ENCODE assay signal across 10 mouse cellular contexts in the genomic region with DNA sequence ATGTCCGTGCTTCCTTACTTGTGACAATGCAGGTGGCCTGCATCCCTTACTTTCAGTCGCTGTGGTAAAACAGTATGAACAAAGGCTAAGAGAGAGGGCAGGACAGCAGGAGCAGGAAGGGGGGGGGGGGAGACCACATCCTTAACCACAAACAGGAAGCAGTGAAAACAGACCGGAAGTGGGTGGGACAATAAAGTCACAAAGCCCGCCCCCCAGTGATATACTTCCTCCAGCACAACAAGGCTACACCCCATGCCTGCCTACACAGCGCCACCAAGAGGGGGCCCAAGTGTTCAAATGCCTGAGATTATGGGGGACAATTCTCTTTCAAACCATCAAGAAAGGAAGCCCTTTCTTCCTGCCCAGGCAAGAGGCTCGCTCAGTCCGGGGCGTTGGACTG.
DNase-seq lines count a peak whose midpoint lies in the region; ATAC-seq and TF ChIP-seq lines count a peak whose summit lies in the region.
"Had no signal": no experiment of that assay in that cellular context is flagged by ENCODE, and none has a peak within 500 bp of the region (broad histone marks: within the 10 kb centered on the region; RNA-seq: fewer than 3 reads in every experiment).

No protein-coding gene starts in this region.

- H3K9me3 ChIP-seq in lung, postnatal 0 days (ENCODE audit: low read length): no peaks in the 10 kb centered on the region
- H3K9me3 ChIP-seq: forebrain, embryonic 12.5 days; neural tube, embryonic 13.5 days had no signal

- no peak for TF ChIP-seq EP300 in lung, postnatal 0 days (IDR thresholded peaks at IDR 0.05)

- WGBS in lung, postnatal 0 days: 75% methylated on average over 8 of the region's 8 CpGs

- DNase-seq in lung, postnatal 0 days (ENCODE audit: low spot score): no peak
- no peak for DNase-seq in lung, postnatal 25 days (ENCODE audit: low spot score)
- DNase-seq in T-cell, adult 2 months (ENCODE audit: low spot score): peak; percentile 71
- DNase-seq in lung, postnatal 4 days: peak; percentile 31
- DNase-seq in thymus, postnatal 4 days: peak; percentile 73
- no peak for DNase-seq in cerebellum, adult 8-10 months
- DNase-seq in left cerebral cortex, adult 8-10 months (ENCODE audit: low spot score in 2 of 2): no peak

- no peaks in the 10 kb centered on the region for H3K27me3 ChIP-seq in lung, postnatal 0 days (replicated peaks; ENCODE audit: insufficient read depth, low read length)
- H3K27me3 ChIP-seq: forebrain, embryonic 12.5 days; limb, embryonic 13.5 days; neural tube, embryonic 13.5 days had no signal

- no peak overlapping the region for H3K27ac ChIP-seq in lung, postnatal 0 days (ENCODE audit: low read length)
- H3K27ac ChIP-seq: forebrain, embryonic 12.5 days; limb, embryonic 13.5 days; neural tube, embryonic 13.5 days had no signal

- no peak overlapping the region for H3K4me2 ChIP-seq in lung, postnatal 0 days (replicated peaks; ENCODE audit: low read depth, low read length)
- H3K4me2 ChIP-seq: forebrain, embryonic 12.5 days; limb, embryonic 13.5 days; neural tube, embryonic 13.5 days had no signal

- peak; percentile 42 for TF ChIP-seq CTCF in lung, postnatal 0 days (IDR thresholded peaks at IDR 0.05)

- no peak overlapping the region for H3K9ac ChIP-seq in lung, postnatal 0 days (replicated peaks; ENCODE audit: low read depth)
- H3K9ac ChIP-seq: forebrain, embryonic 12.5 days; limb, embryonic 13.5 days; neural tube, embryonic 13.5 days had no signal

- no peaks in the 10 kb centered on the region for H3K4me1 ChIP-seq in lung, postnatal 0 days (ENCODE audit: insufficient read depth, low read depth, low read length)
- H3K4me1 ChIP-seq: neural tube, embryonic 13.5 days had no signal

- no peaks in the 10 kb centered on the region for H3K36me3 ChIP-seq in lung, postnatal 0 days (ENCODE audit: insufficient read depth, low read length)
- H3K36me3 ChIP-seq: forebrain, embryonic 12.5 days; limb, embryonic 13.5 days; neural tube, embryonic 13.5 days had no signal

- H3K4me3 ChIP-seq in lung, postnatal 0 days (ENCODE audit: low read depth, low read length): no peak overlapping the region
- H3K4me3 ChIP-seq: forebrain, embryonic 12.5 days; limb, embryonic 13.5 days; neural tube, embryonic 13.5 days had no signal

- ATAC-seq in lung, postnatal 0 days: peak; percentile 25; the same call in 1 of the 2 replicates

Comparison
In these comparisons a context has a peak if more than half of its experiments do, and no peak if none do; other contexts are left out.
1. DNase-seq: peak in T-cell, adult 2 months (single experiment), lung, postnatal 4 days (2 of 2) and thymus, postnatal 4 days (single experiment); none in lung, postnatal 0 days (single experiment), lung, postnatal 25 days (single experiment), cerebellum, adult 8-10 months (single experiment) and left cerebral cortex, adult 8-10 months (0 of 2).